Mouse (Mus musculus): ENCODE measurements around the gene Bsdc1. TPM values are rescaled to one million over a fixed set of nuclear protein-coding genes. Genes with fewer than 3 reads are reported as not detected.

Gene Bsdc1
- total and polyA plus RNA-seq, 3 experiments: 14.1 to 19.2 TPM; not detected in 1

- TF ChIP-seq ZC3H11A (IDR thresholded peaks at IDR 0.05; ENCODE audit: low read depth, low read length): no peak
- peak; percentile 39; the same call in 1 of the 2 replicates for TF ChIP-seq BHLHE40 (IDR thresholded peaks at IDR 0.05; ENCODE audit: borderline replicate concordance, low read depth, low read length)
- TF ChIP-seq CHD2 (IDR thresholded peaks at IDR 0.05; ENCODE audit: low read length): no peak
- TF ChIP-seq ZMIZ1 (IDR thresholded peaks at IDR 0.05; ENCODE audit: low read depth, low read length): no peak
- TF ChIP-seq GABPA (IDR thresholded peaks at IDR 0.05; ENCODE audit: low read depth, low read length): no peak
- TF ChIP-seq USF2 (IDR thresholded peaks at IDR 0.05; ENCODE audit: borderline replicate concordance in 1 of 2, insufficient read depth in 1 of 2, low read depth in 1 of 2, low read length in 2 of 2): no peak
- no peak for TF ChIP-seq RAD21 (IDR thresholded peaks at IDR 0.05; ENCODE audit: low read depth, low read length)
- peak; percentile 91 for TF ChIP-seq TCF12 (IDR thresholded peaks at IDR 0.05; ENCODE audit: low read depth, low read length)
- TF ChIP-seq USF1 (IDR thresholded peaks at IDR 0.05; ENCODE audit: low read depth, low read length): 0 out of 2 replicates have a peak, but pooled peaks have one; percentile 55
- TF ChIP-seq GATA1 (IDR thresholded peaks at IDR 0.05; ENCODE audit: low read depth, low read length): peak; percentile 77
- TF ChIP-seq CTCF (IDR thresholded peaks at IDR 0.05 in 2 of 3, conservative IDR thresholded peaks at IDR 0.05 in 1 of 3; ENCODE audit: control insufficient read depth in 1 of 3, insufficient read depth in 1 of 3, low read depth in 2 of 3, low read length in 3 of 3, poor library complexity in 1 of 3, severe bottlenecking in 1 of 3): no peak
Observed at GRCm38 (mm10) chr4:129463097-129464059, 2.0 kb downstream of the Bsdc1 start (continued).

DNA sequence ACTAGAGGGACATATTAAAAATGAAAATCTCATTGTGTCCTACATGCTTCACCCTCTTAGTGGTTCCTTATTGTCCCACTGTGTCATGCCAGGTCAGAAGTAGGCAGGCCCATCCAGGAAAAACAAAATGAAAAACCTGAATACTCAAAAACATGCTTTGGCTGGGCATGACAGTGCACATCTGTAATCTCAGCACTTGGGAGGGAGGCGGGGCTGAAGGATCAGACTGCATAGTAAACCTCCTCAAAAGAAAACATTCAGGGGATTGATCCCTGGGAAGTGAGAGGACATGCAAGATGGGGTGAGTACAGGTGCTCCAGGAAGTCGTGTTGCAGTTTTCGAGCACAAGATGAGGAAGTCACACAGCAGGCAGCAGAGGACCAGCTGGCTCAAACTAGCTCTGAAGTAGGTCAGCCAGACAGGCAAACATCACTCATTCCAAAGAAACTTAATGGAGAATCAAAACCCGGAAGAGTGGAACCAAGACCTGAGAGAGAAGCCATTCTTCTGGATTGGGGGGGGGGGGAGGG, 3.0 kb downstream of the Bsdc1 start:
- Histone ChIP-seq H3K27ac (ENCODE audit: control insufficient read depth, low read depth, low read length) (peak overlapping the region; percentile 75), H3K79me2 (ENCODE audit: control insufficient read depth, insufficient read depth, low read length, poor library complexity) (no peaks in the 10 kb centered on the region; the same call in 1 of the 2 replicates), H3K4me1 (ENCODE audit: control insufficient read depth in 1 of 2, insufficient read depth in 2 of 2, low read length in 2 of 2) (peaks cover 14 to 26% of the 10 kb centered on the region in 2 experiments), H3K27me3 (ENCODE audit: control insufficient read depth in 1 of 2, insufficient read depth in 2 of 2, low read length in 2 of 2) (no peaks in the 10 kb centered on the region), H3K9ac (ENCODE audit: control insufficient read depth, low read depth, low read length, poor library complexity, severe bottlenecking) (no peak overlapping the region), H3K4me3 (ENCODE audit: control insufficient read depth in 1 of 2, insufficient read depth in 1 of 2, low read depth in 2 of 2, low read length in 2 of 2) (no peak overlapping the region), H3K9me3 (replicated peaks; ENCODE audit: insufficient read depth, low read length) (no peaks in the 10 kb centered on the region), H3K36me3 (ENCODE audit: control insufficient read depth in 1 of 2, insufficient read depth in 2 of 2, low read length in 2 of 2) (peaks cover 0 to 14% of the 10 kb centered on the region in 2 experiments; a peak in 3 of 4 replicates)
- TF ChIP-seq NRF1 (IDR thresholded peaks at IDR 0.05; ENCODE audit: insufficient read depth, low read depth, low read length, poor library complexity, severe bottlenecking) (0 out of 2 replicates have a peak, but pooled peaks have one; percentile 1), CTCF (IDR thresholded peaks at IDR 0.05 in 2 of 3, conservative IDR thresholded peaks at IDR 0.05 in 1 of 3; ENCODE audit: control insufficient read depth in 1 of 3, insufficient read depth in 1 of 3, low read depth in 2 of 3, low read length in 3 of 3, poor library complexity in 1 of 3, severe bottlenecking in 1 of 3) (no peak)
- DNase-seq (ENCODE audit: low read depth, low spot score): peak; percentile 26

GRCm38 (mm10) chr4:129476047-129476446, 14.7 kb downstream of the Bsdc1 start:
- Histone ChIP-seq H3K9ac (ENCODE audit: control insufficient read depth, low read depth, low read length, poor library complexity, severe bottlenecking) (no peak overlapping the region), H3K4me1 (ENCODE audit: control insufficient read depth in 1 of 2, insufficient read depth in 2 of 2, low read length in 2 of 2) (no peaks in the 10 kb centered on the region), H3K27ac (ENCODE audit: control insufficient read depth, low read depth, low read length) (no peak overlapping the region), H3K36me3 (ENCODE audit: control insufficient read depth in 1 of 2, insufficient read depth in 2 of 2, low read length in 2 of 2) (peaks cover 0 to 1% of the 10 kb centered on the region in 2 experiments; a peak in 1 of 4 replicates), H3K27me3 (ENCODE audit: control insufficient read depth in 1 of 2, insufficient read depth in 2 of 2, low read length in 2 of 2) (no peaks in the 10 kb centered on the region), H3K79me2 (ENCODE audit: control insufficient read depth, insufficient read depth, low read length, poor library complexity) (no peaks in the 10 kb centered on the region), H3K4me3 (ENCODE audit: control insufficient read depth in 1 of 2, insufficient read depth in 1 of 2, low read depth in 2 of 2, low read length in 2 of 2) (no peak overlapping the region), H3K9me3 (replicated peaks; ENCODE audit: insufficient read depth, low read length) (no peaks in the 10 kb centered on the region)
- TF ChIP-seq ZC3H11A (IDR thresholded peaks at IDR 0.05; ENCODE audit: low read depth, low read length) (no peak), CHD1 (IDR thresholded peaks at IDR 0.05; ENCODE audit: low read depth, low read length) (no peak), USF1 (IDR thresholded peaks at IDR 0.05; ENCODE audit: low read depth, low read length) (no peak), BHLHE40 (IDR thresholded peaks at IDR 0.05; ENCODE audit: borderline replicate concordance, low read depth, low read length) (no peak), CTCF (IDR thresholded peaks at IDR 0.05 in 2 of 3, conservative IDR thresholded peaks at IDR 0.05 in 1 of 3; ENCODE audit: control insufficient read depth in 1 of 3, insufficient read depth in 1 of 3, low read depth in 2 of 3, low read length in 3 of 3, poor library complexity in 1 of 3, severe bottlenecking in 1 of 3) (no peak), RAD21 (IDR thresholded peaks at IDR 0.05; ENCODE audit: low read depth, low read length) (no peak), POLR2AphosphoS5 (IDR thresholded peaks at IDR 0.05; ENCODE audit: borderline replicate concordance, low read depth, low read length) (no peak), SIN3A (IDR thresholded peaks at IDR 0.05; ENCODE audit: low read length) (no peak), MYC (IDR thresholded peaks at IDR 0.05; ENCODE audit: low read depth, low read length) (no peak)
- DNase-seq (ENCODE audit: low read depth, low spot score): no peak
